Mouse (Mus musculus) liver, embryonic 11.5 days (tissue): ENCODE data around the gene Osbpl5. TPM values are rescaled to one million over a fixed set of nuclear protein-coding genes. Genes with fewer than 3 reads are reported as not detected.

Source experiments
- ATAC-seq: fragments of 200-750 bp; cut with Nextera tagmentation; replicated peaks from 2 replicates; pipeline ENCODE4 v1.8.0; 2017; ENCODE audit warnings: moderate number of reproducible peaks, mild to moderate bottlenecking, moderate TSS enrichment, moderate library complexity; ENCODE audit not compliant: low FRiP score
- DNase-seq: peaks from one replicate; pipeline ENCODE4 v3.0.0-alpha.2; 2017; ENCODE audit warnings: low spot score
- H3K27ac ChIP-seq: fragments of 300-500 bp; sonication (generic); 2 replicates; pipeline ENCODE4 v1.5.1; 2014; ENCODE audit warnings: mild to moderate bottlenecking, low read depth, low read length, control low read depth
- H3K27me3 ChIP-seq: fragments of 300-500 bp; sonication (generic); replicated peaks from 2 replicates; pipeline ENCODE4 v1.6.1; 2014; ENCODE audit warnings: low read length, mixed read lengths; ENCODE audit not compliant: control insufficient read depth, insufficient read depth
- H3K36me3 ChIP-seq: fragments of 300-500 bp; sonication (generic); 2 replicates; pipeline ENCODE4 v1.6.1; 2014; ENCODE audit warnings: mild to moderate bottlenecking, low read length, moderate library complexity, mixed read lengths; ENCODE audit not compliant: control insufficient read depth, insufficient read depth
- H3K4me1 ChIP-seq: fragments of 300-500 bp; sonication (generic); replicated peaks from 2 replicates; pipeline ENCODE4 v1.6.1; 2014; ENCODE audit warnings: low read length, mixed read lengths; ENCODE audit not compliant: control insufficient read depth, insufficient read depth
- H3K4me2 ChIP-seq: fragments of 300-500 bp; sonication (generic); 2 replicates; pipeline ENCODE4 v1.6.1; 2014; ENCODE audit warnings: mild to moderate bottlenecking, control low read depth, moderate library complexity
- H3K4me3 ChIP-seq: fragments of 300-500 bp; sonication (generic); 2 replicates; pipeline ENCODE4 v1.5.1; 2014; ENCODE audit warnings: low read depth, low read length, control low read depth
- H3K9ac ChIP-seq: fragments of 300-500 bp; sonication (generic); 2 replicates; pipeline ENCODE4 v1.6.1; 2014; ENCODE audit warnings: low read depth, low read length, control low read depth
- H3K9me3 ChIP-seq: fragments of 300-500 bp; sonication (generic); 2 replicates; pipeline ENCODE4 v1.6.1; 2016; ENCODE audit warnings: low read length, inconsistent platforms, mixed read lengths; ENCODE audit not compliant: control insufficient read depth
- WGBS: fragments of 180-500 bp; shearing (Covaris S2); extraction: QIAGEN DNeasy Blood & Tissue Kit; methylation state at CpG from one replicate; pipeline ENCODE4 v1.1.7; 2014; 5-methylcytosine and 5-hydroxymethylcytosine counted together
- polyA plus RNA-seq: library from polyadenylated mRNA; unstranded; fragments of >200 nt; fragmentation: Nextera tagmentation; extraction: Ambion mirVana; gene quantifications from 2 replicates; pipeline ENCODE4 v1.2.1, GENCODE M21; 2014

The Osbpl5 gene
- polyA plus RNA-seq, 1 experiment from 2014 or later = 8.9 TPM

- no peak overlapping the region for H3K27ac ChIP-seq
- no peaks in the 10 kb centered on the region; the same call in 1 of the 2 replicates for H3K36me3 ChIP-seq
- H3K27me3 ChIP-seq = no peaks in the 10 kb centered on the region
- no peak overlapping the region for H3K9ac ChIP-seq
- H3K9me3 ChIP-seq = no peaks in the 10 kb centered on the region
- no peak overlapping the region for H3K4me2 ChIP-seq
- DNase-seq (no peak), ATAC-seq (no peak)
- no peaks in the 10 kb centered on the region for H3K4me1 ChIP-seq
- H3K4me3 ChIP-seq = no peak overlapping the region
- WGBS = 82% methylated on average over 7 of the region's 7 CpGs
Observed at GRCm38 (mm10) chr7:143709395-143709794, 47.4 kb downstream of the Osbpl5 start.

- no peaks in the 10 kb centered on the region for H3K27me3 ChIP-seq
- no peaks in the 10 kb centered on the region for H3K4me1 ChIP-seq
- H3K36me3 ChIP-seq = no peaks in the 10 kb centered on the region; the same call in 1 of the 2 replicates
- H3K27ac ChIP-seq = no peak overlapping the region
- DNase-seq = peak; percentile 78
- H3K4me3 ChIP-seq = no peak overlapping the region
- H3K9me3 ChIP-seq = no peaks in the 10 kb centered on the region
- H3K4me2 ChIP-seq = no peak overlapping the region
- ATAC-seq = peak; percentile 66
- WGBS = 38% methylated on average over 7 of the region's 7 CpGs
- no peak overlapping the region for H3K9ac ChIP-seq
Observed at GRCm38 (mm10) chr7:143706697-143707438, 49.9 kb downstream of the Osbpl5 start.

DNA sequence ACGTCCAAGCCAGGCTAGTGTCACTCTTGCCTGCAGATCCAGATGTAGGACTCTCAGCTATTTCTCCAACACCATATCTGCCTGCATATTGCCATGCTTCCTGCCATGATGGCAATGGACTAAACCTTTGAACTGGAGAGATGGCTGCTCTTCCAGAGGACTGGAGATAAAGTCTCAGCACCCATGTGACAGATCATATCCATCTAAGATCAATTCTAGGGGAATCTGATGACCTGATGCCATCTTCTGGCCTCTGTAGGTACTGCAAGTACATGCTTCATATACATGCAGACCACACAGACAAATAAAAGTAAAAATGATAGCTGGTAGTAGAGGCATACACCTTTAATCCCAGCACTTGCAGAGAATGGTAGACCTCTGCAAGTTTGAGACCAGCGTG, 60.6 kb downstream of the Osbpl5 start:
- Histone ChIP-seq H3K4me2 (no peak overlapping the region), H3K4me1 (no peaks in the 10 kb centered on the region), H3K36me3 (peaks cover 11% of the 10 kb centered on the region; the same call in 1 of the 2 replicates), H3K9me3 (no peaks in the 10 kb centered on the region), H3K27me3 (no peaks in the 10 kb centered on the region), H3K9ac (no peak overlapping the region), H3K4me3 (no peak overlapping the region), H3K27ac (no peak overlapping the region)
- 53% methylated on average over 2 of the region's 2 CpGs for WGBS
- ATAC-seq (no peak), DNase-seq (no peak)

DNA sequence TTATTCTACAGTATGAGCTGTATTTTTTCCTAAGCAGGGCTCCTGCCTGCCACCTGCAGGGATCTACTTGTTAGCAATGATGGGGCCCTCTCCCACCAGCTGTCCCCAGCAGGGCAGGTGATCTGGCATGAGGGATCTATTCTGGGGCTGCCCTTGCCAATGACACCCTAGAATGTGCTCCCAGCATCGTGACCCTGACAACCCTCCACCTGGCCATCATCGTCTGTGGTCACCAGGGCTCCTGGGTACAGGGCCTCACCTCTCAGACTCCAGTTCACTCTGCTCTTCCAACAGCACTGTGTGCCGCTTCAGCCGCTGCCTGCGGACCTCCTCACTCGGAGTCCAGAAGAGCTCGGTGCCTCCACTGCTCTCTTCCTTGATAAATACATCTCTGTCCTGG, 62.2 kb downstream of the Osbpl5 start:
- no peaks in the 10 kb centered on the region for H3K27me3 ChIP-seq
- H3K36me3 ChIP-seq = peaks cover 11% of the 10 kb centered on the region; the same call in 1 of the 2 replicates
- WGBS = 88% methylated on average over 7 of the region's 7 CpGs
- no peak overlapping the region for H3K4me3 ChIP-seq
- no peaks in the 10 kb centered on the region for H3K4me1 ChIP-seq
- ATAC-seq = no peak
- no peak for DNase-seq
- H3K9ac ChIP-seq = no peak overlapping the region
- no peak overlapping the region for H3K4me2 ChIP-seq
- no peaks in the 10 kb centered on the region for H3K9me3 ChIP-seq
- H3K27ac ChIP-seq = no peak overlapping the region

DNA sequence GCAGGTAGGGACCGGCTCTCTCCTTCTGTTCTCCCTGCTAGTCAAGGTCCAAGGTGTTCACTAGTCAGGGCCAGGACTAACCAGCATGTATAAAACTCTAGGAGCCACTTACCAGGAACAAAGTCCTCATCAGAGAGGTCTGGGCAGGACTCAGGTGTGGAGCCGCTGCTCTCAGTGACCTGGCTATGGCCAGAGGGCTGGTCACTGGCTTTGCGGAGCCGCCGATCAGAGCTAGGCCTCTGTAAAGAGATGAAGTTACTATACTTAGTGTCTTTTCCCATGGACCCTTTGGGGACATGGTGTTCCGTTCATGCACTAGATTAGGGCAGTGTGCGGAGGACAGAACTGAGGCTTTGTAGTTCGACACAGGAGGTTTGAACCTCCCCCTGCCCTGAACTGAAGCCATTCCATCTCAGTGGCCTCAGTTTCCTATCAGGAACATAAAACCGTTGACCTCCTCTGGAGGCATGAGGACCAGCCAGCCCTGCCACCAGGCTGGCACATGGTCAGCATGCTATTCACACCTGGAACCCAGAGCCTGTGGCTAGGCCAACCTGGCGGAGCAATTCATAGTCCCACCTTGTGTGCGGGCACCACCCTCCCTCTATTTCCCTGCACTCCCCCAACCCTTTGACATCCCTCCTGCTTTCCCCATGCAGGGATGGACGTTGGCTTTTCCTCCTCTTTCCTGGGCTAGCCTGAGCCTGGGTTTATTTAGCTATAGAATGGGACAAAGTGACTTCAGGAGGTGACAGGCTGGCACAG, 63.9 kb downstream of the Osbpl5 start:
- ATAC-seq = no peak
- Histone ChIP-seq H3K27me3 (no peaks in the 10 kb centered on the region), H3K9ac (no peak overlapping the region)

DNA sequence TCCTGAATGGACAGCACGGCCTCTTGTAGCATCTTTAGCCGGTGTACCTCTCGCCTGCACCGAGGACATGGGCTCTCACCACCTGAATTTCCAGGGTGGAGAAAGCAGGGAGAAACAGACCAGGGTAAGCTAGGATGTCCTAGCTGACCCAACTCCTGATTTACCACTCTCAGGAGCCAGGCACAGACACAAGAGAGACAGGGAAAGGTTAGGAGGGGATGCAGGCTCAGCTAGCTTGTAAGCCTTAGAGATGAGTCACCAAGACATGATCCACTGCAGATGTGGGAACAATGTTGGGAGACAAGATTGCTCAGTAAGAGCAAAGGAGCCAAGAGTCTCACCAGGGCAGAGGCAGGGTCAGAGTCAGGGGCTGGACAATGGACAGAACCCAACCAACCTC, 64.9 kb downstream of the Osbpl5 start:
- no peak overlapping the region for H3K27ac ChIP-seq
- H3K4me1 ChIP-seq = no peaks in the 10 kb centered on the region
- ATAC-seq (no peak), DNase-seq (no peak)
- peaks cover 11% of the 10 kb centered on the region; the same call in 1 of the 2 replicates for H3K36me3 ChIP-seq
- H3K4me3 ChIP-seq = no peak overlapping the region
- H3K9ac ChIP-seq = no peak overlapping the region
- no peaks in the 10 kb centered on the region for H3K9me3 ChIP-seq
- no peaks in the 10 kb centered on the region; the same call in 1 of the 2 replicates for H3K27me3 ChIP-seq
- H3K4me2 ChIP-seq = no peak overlapping the region
- 88% methylated on average over 4 of the region's 4 CpGs for WGBS

More for the DNA sequence above, 63.9 kb downstream of the Osbpl5 start:
- Histone ChIP-seq H3K27ac (no peak overlapping the region), H3K36me3 (peaks cover 11% of the 10 kb centered on the region; the same call in 1 of the 2 replicates), H3K9me3 (no peaks in the 10 kb centered on the region), H3K4me3 (no peak overlapping the region), H3K4me1 (no peaks in the 10 kb centered on the region), H3K4me2 (no peak overlapping the region)
- DNase-seq = no peak
- WGBS = 85% methylated on average over 12 of the region's 12 CpGs

- ATAC-seq (no peak), DNase-seq (no peak)
- Histone ChIP-seq H3K4me3 (no peak overlapping the region), H3K27ac (no peak overlapping the region), H3K4me2 (no peak overlapping the region), H3K9me3 (no peaks in the 10 kb centered on the region), H3K9ac (no peak overlapping the region), H3K36me3 (peaks cover 9% of the 10 kb centered on the region; the same call in 1 of the 2 replicates), H3K27me3 (no peaks in the 10 kb centered on the region; the same call in 1 of the 2 replicates), H3K4me1 (no peaks in the 10 kb centered on the region)
- 84% methylated on average over 5 of the region's 5 CpGs for WGBS
Observed at GRCm38 (mm10) chr7:143691181-143691580, 65.6 kb downstream of the Osbpl5 start.

GRCm38 (mm10) chr7:143689946-143690345, 66.8 kb downstream of the Osbpl5 start:
- DNase-seq (no peak), ATAC-seq (no peak)
- Histone ChIP-seq H3K36me3 (peaks cover 7% of the 10 kb centered on the region; the same call in 1 of the 2 replicates), H3K4me3 (no peak overlapping the region), H3K9ac (no peak overlapping the region), H3K27ac (no peak overlapping the region), H3K4me2 (no peak overlapping the region), H3K9me3 (no peaks in the 10 kb centered on the region), H3K27me3 (no peaks in the 10 kb centered on the region; the same call in 1 of the 2 replicates), H3K4me1 (no peaks in the 10 kb centered on the region)
- WGBS = 51% methylated on average over 4 of the region's 4 CpGs
